ENCODE assay signal across 25 mouse cellular contexts in the genomic region with DNA sequence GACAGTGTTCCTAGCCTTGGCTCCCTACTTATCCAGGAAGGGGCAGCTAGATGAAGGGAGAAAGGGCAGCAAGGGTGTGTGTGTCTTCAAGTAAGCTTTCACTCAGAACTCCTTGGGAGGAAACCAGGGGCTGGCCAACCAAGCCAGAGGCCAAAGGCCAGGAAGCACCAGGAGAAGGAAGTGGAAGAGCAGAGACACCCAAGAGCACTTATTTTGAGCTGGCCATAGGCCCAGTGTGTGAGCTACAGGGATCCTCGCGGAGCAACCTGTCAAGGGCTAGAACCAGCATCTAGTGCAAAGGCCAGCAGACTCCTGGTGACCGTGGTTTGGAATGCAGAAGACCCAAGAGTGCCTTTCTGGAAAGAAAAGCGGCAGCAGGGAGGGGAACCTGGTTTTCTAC. TPM values are rescaled to one million over a fixed set of nuclear protein-coding genes. Genes with fewer than 3 reads are reported as not detected.
DNase-seq lines count a peak whose midpoint lies in the region; ATAC-seq lines count a peak whose summit lies in the region.
"Had no signal": no experiment of that assay in that cellular context is flagged by ENCODE, and none has a peak within 500 bp of the region (broad histone marks: within the 10 kb centered on the region; RNA-seq: fewer than 3 reads in every experiment).

No protein-coding gene starts in this region.

- H3K27ac ChIP-seq in hindbrain, embryonic 12.5 days, result peak overlapping the region; percentile 1; the same call in 1 of the 2 replicates
- H3K27ac ChIP-seq in hindbrain, embryonic 11.5 days (ENCODE audit: low read depth, low read length), result no peak overlapping the region
- H3K27ac ChIP-seq in forebrain, embryonic 11.5 days (ENCODE audit: low read depth, low read length), result no peak overlapping the region
- H3K27ac ChIP-seq: embryonic facial prominence, embryonic 10.5 days; intestine, embryonic 15.5 days; limb, embryonic 13.5 days; liver, embryonic 12.5 days; stomach, embryonic 15.5 days had no signal

- WGBS in hindbrain, embryonic 12.5 days, result 90% methylated on average over 4 of the region's 4 CpGs
- 89% methylated on average over 4 of the region's 4 CpGs for WGBS in hindbrain, embryonic 11.5 days
- 95% methylated on average over 4 of the region's 4 CpGs for WGBS in forebrain, embryonic 11.5 days

- peak; percentile 36 for DNase-seq in adrenal gland, adult 2 months
- no peak for DNase-seq in adrenal gland, postnatal 25 days
- DNase-seq in hindbrain, embryonic 11.5 days (ENCODE audit: low spot score), result no peak
- DNase-seq in kidney, adult 9 months, result peak; percentile 67
- DNase-seq in kidney, postnatal 36 days, result peak; percentile 69 to 78
- no peak for DNase-seq in ovary, adult 18-20 months (ENCODE audit: low spot score)
- no peak for DNase-seq in forebrain, embryonic 11.5 days (ENCODE audit: low spot score)
- DNase-seq: cerebellum, adult 11 months; cerebellum, adult 9-11 months; forebrain, postnatal 0 days; heart, postnatal 4 days; lung, adult 18-20 months; lung, postnatal 10 days; right cerebral cortex, adult 18-20 months; thymus, postnatal 4 days had no signal

- no peaks in the 10 kb centered on the region for H3K9me3 ChIP-seq in hindbrain, embryonic 12.5 days (replicated peaks)
- no peaks in the 10 kb centered on the region for H3K9me3 ChIP-seq in hindbrain, embryonic 11.5 days (ENCODE audit: control insufficient read depth, low read length)
- H3K9me3 ChIP-seq in forebrain, embryonic 11.5 days (ENCODE audit: control insufficient read depth, low read length), result no peaks in the 10 kb centered on the region
- H3K9me3 ChIP-seq: embryonic facial prominence, embryonic 10.5 days; intestine, embryonic 15.5 days; limb, embryonic 13.5 days; liver, embryonic 12.5 days; stomach, embryonic 15.5 days had no signal

- H3K4me1 ChIP-seq in hindbrain, embryonic 12.5 days, result no peaks in the 10 kb centered on the region
- no peaks in the 10 kb centered on the region for H3K4me1 ChIP-seq in hindbrain, embryonic 11.5 days (replicated peaks; ENCODE audit: control insufficient read depth, insufficient read depth, low read length)
- H3K4me1 ChIP-seq in forebrain, embryonic 11.5 days (replicated peaks; ENCODE audit: control insufficient read depth, insufficient read depth, low read length), result no peaks in the 10 kb centered on the region
- H3K4me1 ChIP-seq: embryonic facial prominence, embryonic 10.5 days; intestine, embryonic 15.5 days; limb, embryonic 13.5 days; liver, embryonic 12.5 days; stomach, embryonic 15.5 days had no signal

- peaks cover 65% of the 10 kb centered on the region for H3K36me3 ChIP-seq in hindbrain, embryonic 12.5 days
- H3K36me3 ChIP-seq in hindbrain, embryonic 11.5 days (ENCODE audit: control insufficient read depth, insufficient read depth, low read length), result peaks cover 7% of the 10 kb centered on the region; the same call in 1 of the 2 replicates
- peaks cover 2% of the 10 kb centered on the region; the same call in 1 of the 2 replicates for H3K36me3 ChIP-seq in forebrain, embryonic 11.5 days (ENCODE audit: control insufficient read depth, insufficient read depth, low read length)

- no peaks in the 10 kb centered on the region for H3K27me3 ChIP-seq in hindbrain, embryonic 12.5 days
- H3K27me3 ChIP-seq in hindbrain, embryonic 11.5 days (ENCODE audit: control insufficient read depth, insufficient read depth, low read length), result no peaks in the 10 kb centered on the region
- no peaks in the 10 kb centered on the region for H3K27me3 ChIP-seq in forebrain, embryonic 11.5 days (ENCODE audit: control insufficient read depth, insufficient read depth, low read length)
- H3K27me3 ChIP-seq: intestine, embryonic 15.5 days; limb, embryonic 13.5 days; liver, embryonic 12.5 days; stomach, embryonic 15.5 days had no signal

- H3K4me3 ChIP-seq in hindbrain, embryonic 12.5 days, result no peak overlapping the region
- H3K4me3 ChIP-seq in hindbrain, embryonic 11.5 days (ENCODE audit: low read depth, low read length), result no peak overlapping the region
- no peak overlapping the region for H3K4me3 ChIP-seq in forebrain, embryonic 11.5 days (ENCODE audit: low read depth, low read length)
- H3K4me3 ChIP-seq: embryonic facial prominence, embryonic 10.5 days; intestine, embryonic 15.5 days; limb, embryonic 13.5 days; liver, embryonic 12.5 days; stomach, embryonic 15.5 days had no signal

- ATAC-seq in hindbrain, embryonic 12.5 days (ENCODE audit: low FRiP score), result no peak
- no peak for ATAC-seq in hindbrain, embryonic 11.5 days (ENCODE audit: low FRiP score)
- no peak for ATAC-seq in forebrain, embryonic 11.5 days (replicated peaks; ENCODE audit: low FRiP score)
- ATAC-seq: activated CD4-positive, CD25-positive, alpha-beta regulatory T cell, adult 4 months; forebrain, postnatal 0 days; hindbrain, embryonic 16.5 days; intestine, embryonic 15.5 days; liver, embryonic 12.5 days had no signal

- H3K9ac ChIP-seq in hindbrain, embryonic 12.5 days, result no peak overlapping the region
- no peak overlapping the region for H3K9ac ChIP-seq in hindbrain, embryonic 11.5 days (ENCODE audit: low read depth, low read length)
- no peak overlapping the region for H3K9ac ChIP-seq in forebrain, embryonic 11.5 days (ENCODE audit: low read length)
- H3K9ac ChIP-seq: forebrain, postnatal 0 days; intestine, embryonic 15.5 days; limb, embryonic 13.5 days; liver, embryonic 12.5 days; stomach, embryonic 15.5 days had no signal

- no peak overlapping the region for H3K4me2 ChIP-seq in hindbrain, embryonic 12.5 days (replicated peaks)
- H3K4me2 ChIP-seq in hindbrain, embryonic 11.5 days (replicated peaks; ENCODE audit: low read depth, low read length), result no peak overlapping the region
- H3K4me2 ChIP-seq in forebrain, embryonic 11.5 days (ENCODE audit: low read depth, low read length, severe bottlenecking), result no peak overlapping the region
- H3K4me2 ChIP-seq: intestine, embryonic 15.5 days; limb, embryonic 13.5 days; liver, embryonic 12.5 days; midbrain, embryonic 11.5 days; stomach, embryonic 15.5 days had no signal

RNA-seq across cellular contexts. Expression of gene Sardh, which starts 14.8 kb away (rescaled TPM):
- 1 to 10 TPM; 8.3 to 9.9 TPM for total RNA-seq in adrenal gland, adult 2 months (2021)
- polyA plus RNA-seq in adrenal gland, adult 2 months (2012; rRNA removed), result 16.8 and 21.3 TPM in 2 replicates
- total RNA-seq in adrenal gland, postnatal 25 days (2021), result 8.3 and 17.7 TPM in 2 replicates
- 11.8 and 12.2 TPM in 2 replicates for polyA plus RNA-seq in hindbrain, embryonic 12.5 days (2016; fragmentation: Nextera tagmentation; extraction: Ambion mirVana)
- polyA plus RNA-seq in hindbrain, embryonic 11.5 days (2014; fragmentation: Nextera tagmentation; extraction: Ambion mirVana), result 3.1 and 5.5 TPM in 2 replicates
- polyA plus RNA-seq in forebrain, embryonic 11.5 days (2014; fragmentation: Nextera tagmentation; extraction: Ambion mirVana), result 3.2 and 6.0 TPM in 2 replicates
- total RNA-seq: megakaryocyte progenitor cell, adult 5-6 weeks had no signal

Comparison
In these comparisons a context has a peak if more than half of its experiments do, and no peak if none do; other contexts are left out.
1. DNase-seq: peak in adrenal gland, adult 2 months (single experiment), kidney, adult 9 months (single experiment) and kidney, postnatal 36 days (2 of 2); none in adrenal gland, postnatal 25 days (single experiment), hindbrain, embryonic 11.5 days (single experiment), ovary, adult 18-20 months (single experiment) and forebrain, embryonic 11.5 days (single experiment).